ENCODE assay signal across 9 mouse cellular contexts in genomic region chr19:22884357-22884756, GRCm38 (mm10).
DNase-seq lines count a peak whose midpoint lies in the region; ATAC-seq lines count a peak whose summit lies in the region.
"Had no signal": no experiment of that assay in that cellular context is flagged by ENCODE, and none has a peak within 500 bp of the region (broad histone marks: within the 10 kb centered on the region; RNA-seq: fewer than 3 reads in every experiment).

No protein-coding gene starts in this region.

- no peaks in the 10 kb centered on the region for H3K27me3 ChIP-seq in hindbrain, embryonic 14.5 days (ENCODE audit: control insufficient read depth, insufficient read depth, low read length)
- H3K27me3 ChIP-seq in midbrain, embryonic 10.5 days (ENCODE audit: low read depth, poor library complexity, severe bottlenecking) = peaks cover 26% of the 10 kb centered on the region

- peak; percentile 67 for ATAC-seq in frontal cortex, adult (ENCODE audit: low TSS enrichment)
- ATAC-seq in hindbrain, embryonic 14.5 days (ENCODE audit: low FRiP score) = peak; percentile 79
- ATAC-seq in megakaryocyte-erythroid progenitor cell, adult 5-6 weeks (replicated peaks; ENCODE audit: low FRiP score, low TSS enrichment, poor library complexity, severe bottlenecking) = no peak

- WGBS in hindbrain, embryonic 14.5 days = 41% methylated on average over 11 of the region's 11 CpGs
- 57% methylated on average over 11 of the region's 11 CpGs for WGBS in midbrain, embryonic 10.5 days

- no peaks in the 10 kb centered on the region for H3K9me3 ChIP-seq in hindbrain, embryonic 14.5 days (ENCODE audit: control insufficient read depth, low read length)
- no peaks in the 10 kb centered on the region for H3K9me3 ChIP-seq in midbrain, embryonic 10.5 days (replicated peaks)

- no peak overlapping the region for H3K9ac ChIP-seq in hindbrain, embryonic 14.5 days

- no peaks in the 10 kb centered on the region for H3K4me1 ChIP-seq in hindbrain, embryonic 14.5 days (replicated peaks; ENCODE audit: control insufficient read depth, insufficient read depth, low read length)
- H3K4me1 ChIP-seq in midbrain, embryonic 10.5 days = peaks cover 10% of the 10 kb centered on the region

- H3K36me3 ChIP-seq in hindbrain, embryonic 14.5 days (replicated peaks; ENCODE audit: control insufficient read depth, insufficient read depth) = no peaks in the 10 kb centered on the region
- no peaks in the 10 kb centered on the region for H3K36me3 ChIP-seq in midbrain, embryonic 10.5 days

- no peak for DNase-seq in frontal cortex, postnatal 25 days (ENCODE audit: low spot score in 2 of 2)
- peak; percentile 24 for DNase-seq in retina, postnatal 1 day
- DNase-seq in retina, embryonic 14.5 days (ENCODE audit: low spot score) = no peak
- DNase-seq in hindbrain, embryonic 14.5 days (ENCODE audit: low spot score) = peak; percentile 55
- DNase-seq in midbrain, embryonic 10.5 days (ENCODE audit: low spot score) = peak; percentile 14
- DNase-seq in spleen, postnatal 10 days (ENCODE audit: low spot score in 2 of 2) = no peak

- H3K27ac ChIP-seq in hindbrain, embryonic 14.5 days = no peak overlapping the region
- H3K27ac ChIP-seq in midbrain, embryonic 10.5 days (replicated peaks) = no peak overlapping the region

- H3K4me3 ChIP-seq in hindbrain, embryonic 14.5 days (replicated peaks; ENCODE audit: low read length) = no peak overlapping the region
- H3K4me3 ChIP-seq in midbrain, embryonic 10.5 days = peak overlapping the region; percentile 33
- H3K4me3 ChIP-seq: myocyte had no signal

- H3K4me2 ChIP-seq in hindbrain, embryonic 14.5 days (replicated peaks) = peak overlapping the region; percentile 45

Comparison
In these comparisons a context has a peak if more than half of its experiments do, and no peak if none do; other contexts are left out.
1. DNase-seq: peak in retina, postnatal 1 day (single experiment), hindbrain, embryonic 14.5 days (single experiment) and midbrain, embryonic 10.5 days (single experiment); none in frontal cortex, postnatal 25 days (0 of 2), retina, embryonic 14.5 days (single experiment) and spleen, postnatal 10 days (0 of 2).